In the genomic region with DNA sequence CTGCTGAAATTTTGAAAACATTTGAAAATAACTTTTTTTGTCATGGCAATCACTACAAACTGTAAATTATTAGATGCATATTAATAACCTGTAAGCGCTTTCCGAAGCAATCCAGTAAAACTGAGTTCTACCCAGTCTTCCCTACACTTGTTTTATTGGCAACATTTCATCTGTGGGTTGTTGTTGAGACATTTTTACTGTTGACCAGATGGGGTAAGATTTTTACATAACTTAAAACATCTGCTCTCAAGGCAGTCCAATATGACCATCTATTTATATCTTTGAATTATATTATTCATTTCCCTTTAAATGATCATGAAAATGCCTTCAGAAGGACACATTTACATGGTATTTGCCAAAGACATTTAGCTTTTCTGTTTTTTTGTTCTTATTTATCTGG, we compare ENCODE assay signal across 17 mouse cellular contexts.
"Had no signal": no experiment of that assay in that cellular context is flagged by ENCODE, and none has a peak within 500 bp of the region (broad histone marks: within the 10 kb centered on the region; RNA-seq: fewer than 3 reads in every experiment).

No protein-coding gene starts in this region.

- H3K4me3 ChIP-seq: lung, embryonic 15.5 days; midbrain, embryonic 10.5 days; midbrain, embryonic 12.5 days; myocyte; neural tube, embryonic 13.5 days; neural tube, embryonic 15.5 days; stomach, embryonic 15.5 days had no signal

- H3K36me3 ChIP-seq: lung, embryonic 15.5 days; midbrain, embryonic 10.5 days; midbrain, embryonic 12.5 days; neural tube, embryonic 13.5 days; neural tube, embryonic 15.5 days; stomach, embryonic 15.5 days had no signal

- H3K27me3 ChIP-seq: lung, embryonic 15.5 days; midbrain, embryonic 12.5 days; neural tube, embryonic 13.5 days; neural tube, embryonic 15.5 days; stomach, embryonic 15.5 days had no signal

- H3K9ac ChIP-seq: lung, embryonic 15.5 days; midbrain, embryonic 12.5 days; neural tube, embryonic 13.5 days; neural tube, embryonic 15.5 days; stomach, embryonic 15.5 days had no signal

- H3K9me3 ChIP-seq: lung, embryonic 15.5 days; midbrain, embryonic 10.5 days; midbrain, embryonic 12.5 days; neural tube, embryonic 13.5 days; neural tube, embryonic 15.5 days; stomach, embryonic 15.5 days had no signal

- H3K27ac ChIP-seq: lung, embryonic 15.5 days; midbrain, embryonic 10.5 days; midbrain, embryonic 12.5 days; neural tube, embryonic 13.5 days; neural tube, embryonic 15.5 days; stomach, embryonic 15.5 days; stomach, postnatal 0 days had no signal

- ATAC-seq: midbrain, embryonic 16.5 days had no signal

- DNase-seq: lung, adult 18-20 months; lung, postnatal 10 days; lung, postnatal 4 days; midbrain, embryonic 14.5 days; right cerebral cortex, postnatal 14 days; thymus, adult 18-20 months; thymus, postnatal 14 days; thymus, postnatal 36 days had no signal

- H3K4me2 ChIP-seq: lung, embryonic 15.5 days; midbrain, embryonic 12.5 days; neural tube, embryonic 13.5 days; neural tube, embryonic 15.5 days; stomach, embryonic 15.5 days had no signal

- H3K4me1 ChIP-seq: lung, embryonic 15.5 days; midbrain, embryonic 10.5 days; midbrain, embryonic 12.5 days; neural tube, embryonic 13.5 days; neural tube, embryonic 15.5 days; stomach, embryonic 15.5 days had no signal
